Mouse (Mus musculus) embryonic facial prominence, embryonic 15.5 days (tissue): ENCODE measurements around the gene Nck2. TPM values are rescaled to one million over a fixed set of nuclear protein-coding genes. Genes with fewer than 3 reads are reported as not detected.

Experiments used
- ATAC-seq: fragments of 200-750 bp; cut with Nextera tagmentation; 2 replicates; pipeline ENCODE4 v1.8.0; 2017; ENCODE audit warnings: low read depth, moderate TSS enrichment; ENCODE audit not compliant: insufficient number of reproducible peaks, low FRiP score, low TSS enrichment
- H3K27ac ChIP-seq: fragments of 300-500 bp; sonication (generic); replicated peaks from 2 replicates; pipeline ENCODE4 v1.5.1; 2015; ENCODE audit warnings: mild to moderate bottlenecking, inconsistent platforms
- H3K27me3 ChIP-seq: fragments of 300-500 bp; sonication (generic); 2 replicates; pipeline ENCODE4 v1.6.1; 2015; ENCODE audit warnings: inconsistent platforms
- H3K36me3 ChIP-seq: fragments of 300-500 bp; sonication (generic); 2 replicates; pipeline ENCODE4 v1.6.1; 2015; ENCODE audit warnings: mild to moderate bottlenecking, inconsistent platforms
- H3K4me1 ChIP-seq: fragments of 300-500 bp; sonication (generic); 2 replicates; pipeline ENCODE4 v1.6.1; 2015; ENCODE audit warnings: inconsistent platforms
- H3K4me2 ChIP-seq: fragments of 300-500 bp; sonication (generic); replicated peaks from 2 replicates; pipeline ENCODE4 v1.6.1; 2015; ENCODE audit warnings: mild to moderate bottlenecking, inconsistent platforms
- H3K4me3 ChIP-seq: fragments of 300-500 bp; sonication (generic); replicated peaks from 2 replicates; pipeline ENCODE4 v1.5.1; 2015; ENCODE audit warnings: mild to moderate bottlenecking, inconsistent platforms
- H3K9ac ChIP-seq: fragments of 300-500 bp; sonication (generic); 2 replicates; pipeline ENCODE4 v1.6.1; 2015; ENCODE audit warnings: inconsistent platforms
- H3K9me3 ChIP-seq: fragments of 300-500 bp; sonication (generic); replicated peaks from 2 replicates; pipeline ENCODE4 v1.6.1; 2016; ENCODE audit warnings: inconsistent platforms
- WGBS: fragments of 180-500 bp; shearing (Covaris S2); methylation state at CpG from one replicate; pipeline ENCODE4 v1.1.7; 2015; 5-methylcytosine and 5-hydroxymethylcytosine counted together
- polyA plus RNA-seq: library from polyadenylated mRNA; unstranded; fragments of >200 nt; fragmentation: Nextera tagmentation; extraction: Ambion mirVana; gene quantifications from 2 replicates; pipeline ENCODE4 v1.2.1, GENCODE M21; 2015

The Nck2 gene
- polyA plus RNA-seq, 1 experiment from 2014 or later = 37.5 TPM

DNA sequence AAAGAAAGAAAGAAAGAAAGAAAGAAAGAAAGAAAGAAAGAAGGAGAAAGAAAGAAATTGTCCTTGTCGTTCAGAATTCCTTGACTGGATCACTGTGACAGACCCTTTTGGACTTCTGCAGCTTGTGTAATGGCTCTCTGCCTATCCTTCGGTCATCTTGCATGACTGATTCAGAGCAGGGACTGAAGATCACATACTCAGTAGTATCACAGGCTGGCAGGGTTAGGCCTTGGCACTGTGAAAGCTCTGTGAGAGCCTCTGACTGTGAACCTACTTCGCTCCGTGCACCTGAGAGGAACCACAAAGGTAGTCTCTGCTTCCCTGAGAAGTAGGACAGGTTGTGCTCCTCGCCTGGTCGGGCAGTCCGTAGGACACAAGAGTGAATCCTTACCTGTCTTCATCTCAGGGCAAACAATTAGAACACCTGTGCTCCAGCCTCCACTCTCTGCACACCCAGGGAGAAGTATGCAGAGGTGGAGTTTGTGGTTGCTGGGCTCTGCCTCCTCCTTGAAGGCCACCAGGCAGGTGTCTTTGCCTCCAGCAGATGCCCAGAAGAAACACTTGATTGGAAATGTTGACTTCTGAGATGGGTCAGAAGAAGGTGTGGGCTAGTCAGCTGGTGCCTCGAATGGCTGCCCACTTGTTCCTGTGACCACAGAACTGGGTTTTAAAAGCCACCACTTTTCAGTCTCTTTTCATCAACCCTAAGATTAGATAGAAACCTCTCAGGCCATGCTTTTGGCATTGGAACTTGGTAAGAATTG lies 47.3 kb downstream of the Nck2 start:
- ATAC-seq = no peak
- H3K27me3 ChIP-seq = no peaks in the 10 kb centered on the region

DNA sequence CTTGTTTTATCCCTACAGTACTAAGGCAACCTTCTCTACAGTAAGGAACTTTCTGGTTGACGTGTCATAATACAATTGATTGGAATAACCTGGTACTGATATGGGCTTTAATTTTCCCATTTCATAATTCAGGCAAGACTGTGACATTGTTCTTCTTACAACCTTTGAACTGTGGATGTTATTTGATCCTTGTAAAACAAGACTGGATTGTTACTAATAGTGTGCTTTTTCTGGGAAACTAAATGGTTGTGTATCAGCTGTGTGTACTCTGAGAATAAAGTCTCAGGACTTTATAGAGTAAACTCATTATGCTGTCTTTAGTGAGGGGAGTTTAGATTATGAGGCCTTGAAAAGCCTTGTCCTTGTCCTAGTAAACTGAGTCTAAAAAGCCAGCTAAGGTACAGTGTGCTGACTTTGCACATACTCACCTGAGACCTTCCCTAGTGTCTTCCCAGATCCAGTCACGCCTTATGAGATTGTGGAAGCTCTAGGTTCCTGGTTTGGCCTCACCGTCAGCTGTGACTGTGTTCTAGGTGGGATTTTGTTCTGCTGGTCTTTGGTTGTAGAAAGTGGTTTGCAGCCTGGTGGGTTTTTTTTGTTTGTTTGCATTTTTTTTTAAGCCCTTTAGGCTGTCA lies 48.5 kb downstream of the Nck2 start:
- 74% methylated on average over 3 of the region's 3 CpGs for WGBS
- Histone ChIP-seq H3K27ac (no peak overlapping the region), H3K4me3 (no peak overlapping the region), H3K27me3 (no peaks in the 10 kb centered on the region), H3K4me2 (no peak overlapping the region), H3K36me3 (no peaks in the 10 kb centered on the region), H3K9ac (no peak overlapping the region), H3K4me1 (no peaks in the 10 kb centered on the region), H3K9me3 (no peaks in the 10 kb centered on the region)
- ATAC-seq = no peak

More for the DNA sequence above, 47.3 kb downstream of the Nck2 start:
- Histone ChIP-seq H3K9ac (no peak overlapping the region), H3K27ac (no peak overlapping the region), H3K4me3 (no peak overlapping the region), H3K36me3 (no peaks in the 10 kb centered on the region), H3K4me1 (no peaks in the 10 kb centered on the region), H3K4me2 (no peak overlapping the region), H3K9me3 (no peaks in the 10 kb centered on the region)
- WGBS = 92% methylated on average over 8 of the region's 8 CpGs

DNA sequence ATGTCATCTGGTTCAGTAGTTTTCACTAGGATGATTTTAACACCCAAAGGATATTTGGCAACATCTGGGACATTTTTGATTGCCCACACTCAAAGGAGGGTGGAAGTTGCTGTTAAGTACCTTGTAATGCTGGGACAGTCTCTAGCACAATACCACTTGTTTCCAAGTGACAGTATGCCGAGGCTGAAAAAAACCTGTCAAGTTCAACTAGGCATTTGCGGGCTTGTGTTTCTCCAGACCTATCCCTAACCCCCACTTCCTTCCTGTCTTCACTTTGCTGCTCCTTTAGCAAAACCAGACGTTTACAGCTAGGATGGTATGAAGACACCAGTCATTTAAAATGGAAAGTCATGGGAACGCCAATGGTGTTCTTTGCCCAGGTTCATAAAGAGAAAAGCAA lies 51.7 kb downstream of the Nck2 start:
- 52% methylated on average over 4 of the region's 4 CpGs for WGBS
- Histone ChIP-seq H3K4me3 (no peak overlapping the region), H3K4me2 (no peak overlapping the region), H3K4me1 (0 out of 2 replicates have a peak, but pooled peaks cover 10% of the 10 kb centered on the region), H3K27me3 (no peaks in the 10 kb centered on the region), H3K27ac (no peak overlapping the region), H3K9me3 (no peaks in the 10 kb centered on the region), H3K9ac (no peak overlapping the region), H3K36me3 (no peaks in the 10 kb centered on the region)
- no peak for ATAC-seq

DNA sequence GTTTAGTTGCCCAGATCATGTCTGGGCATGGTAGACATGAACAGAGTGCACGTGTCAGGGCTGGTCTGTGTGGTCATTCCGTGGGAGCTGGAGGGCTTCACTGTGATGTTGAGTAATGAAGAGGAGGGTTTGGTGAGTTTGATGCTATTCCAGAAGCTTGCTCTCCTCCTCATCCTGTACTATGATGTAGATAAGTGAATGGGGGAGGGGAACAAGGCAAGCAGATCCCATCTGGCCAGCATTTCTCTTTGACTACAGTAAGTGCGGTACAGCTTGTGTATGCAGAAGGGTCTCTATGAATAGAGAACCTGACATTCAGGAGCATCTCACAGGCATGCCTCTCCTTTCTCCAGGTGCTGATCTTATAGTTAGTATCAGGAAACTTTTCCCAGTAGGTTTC lies 52.6 kb downstream of the Nck2 start:
- Histone ChIP-seq H3K9me3 (no peaks in the 10 kb centered on the region), H3K27me3 (no peaks in the 10 kb centered on the region), H3K4me2 (no peak overlapping the region), H3K27ac (no peak overlapping the region), H3K4me1 (0 out of 2 replicates have a peak, but pooled peaks cover 12% of the 10 kb centered on the region), H3K36me3 (no peaks in the 10 kb centered on the region), H3K4me3 (no peak overlapping the region), H3K9ac (no peak overlapping the region)
- 82% methylated on average over 3 of the region's 3 CpGs for WGBS
- no peak for ATAC-seq

DNA sequence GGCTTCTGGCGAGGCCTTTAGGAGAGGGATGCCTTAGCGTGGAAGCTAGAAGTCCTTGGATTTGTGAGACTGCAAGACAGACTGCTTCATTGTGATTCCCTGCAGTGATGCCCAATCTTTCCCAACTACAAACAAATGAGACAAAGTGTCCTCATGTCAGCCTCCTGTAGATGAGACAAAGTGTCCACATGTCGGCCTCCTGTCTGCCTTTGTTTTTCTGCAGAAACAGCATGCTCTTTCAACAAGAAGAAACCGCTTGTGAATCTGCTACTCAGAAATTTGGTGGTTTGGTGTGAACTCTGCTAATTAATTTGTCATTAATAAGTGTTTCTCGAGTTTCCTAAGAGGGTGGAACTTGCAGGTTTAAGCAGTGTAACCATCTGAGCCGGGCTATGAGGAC lies 53.6 kb downstream of the Nck2 start:
- H3K4me1 ChIP-seq = 0 out of 2 replicates have a peak, but pooled peaks cover 12% of the 10 kb centered on the region
- 86% methylated on average over 6 of the region's 6 CpGs for WGBS

DNA sequence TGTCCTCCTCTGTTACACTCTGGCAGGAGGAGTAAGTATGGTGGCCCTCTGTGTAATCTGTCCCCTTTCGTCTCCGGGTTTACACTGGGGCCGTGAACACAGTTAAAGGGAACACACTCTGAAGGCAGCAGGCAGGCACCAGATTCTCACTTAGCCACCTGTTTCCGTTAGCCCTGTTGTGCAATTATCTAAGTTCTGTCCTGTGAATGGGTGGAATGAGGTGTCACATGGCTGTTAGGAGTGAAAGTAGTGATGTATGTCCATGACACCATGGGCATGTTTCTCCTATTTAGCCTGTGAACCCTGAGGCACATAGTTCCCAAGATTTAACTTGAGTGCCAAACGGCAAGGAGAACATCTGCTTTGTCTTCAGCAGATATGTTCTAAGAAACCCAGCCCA lies 55.7 kb downstream of the Nck2 start:
- H3K9ac ChIP-seq = no peak overlapping the region
- H3K4me1 ChIP-seq = peaks cover 28% of the 10 kb centered on the region
- H3K4me3 ChIP-seq = no peak overlapping the region
- no peak for ATAC-seq
- no peaks in the 10 kb centered on the region for H3K27me3 ChIP-seq
- 69% methylated on average over 5 of the region's 5 CpGs for WGBS
- no peaks in the 10 kb centered on the region for H3K9me3 ChIP-seq
- H3K27ac ChIP-seq = no peak overlapping the region
- H3K36me3 ChIP-seq = no peaks in the 10 kb centered on the region
- H3K4me2 ChIP-seq = no peak overlapping the region

More for the DNA sequence above, 53.6 kb downstream of the Nck2 start:
- Histone ChIP-seq H3K4me3 (no peak overlapping the region), H3K9ac (no peak overlapping the region), H3K27me3 (no peaks in the 10 kb centered on the region), H3K36me3 (no peaks in the 10 kb centered on the region), H3K4me2 (no peak overlapping the region), H3K9me3 (no peaks in the 10 kb centered on the region), H3K27ac (no peak overlapping the region)
- ATAC-seq = no peak

DNA sequence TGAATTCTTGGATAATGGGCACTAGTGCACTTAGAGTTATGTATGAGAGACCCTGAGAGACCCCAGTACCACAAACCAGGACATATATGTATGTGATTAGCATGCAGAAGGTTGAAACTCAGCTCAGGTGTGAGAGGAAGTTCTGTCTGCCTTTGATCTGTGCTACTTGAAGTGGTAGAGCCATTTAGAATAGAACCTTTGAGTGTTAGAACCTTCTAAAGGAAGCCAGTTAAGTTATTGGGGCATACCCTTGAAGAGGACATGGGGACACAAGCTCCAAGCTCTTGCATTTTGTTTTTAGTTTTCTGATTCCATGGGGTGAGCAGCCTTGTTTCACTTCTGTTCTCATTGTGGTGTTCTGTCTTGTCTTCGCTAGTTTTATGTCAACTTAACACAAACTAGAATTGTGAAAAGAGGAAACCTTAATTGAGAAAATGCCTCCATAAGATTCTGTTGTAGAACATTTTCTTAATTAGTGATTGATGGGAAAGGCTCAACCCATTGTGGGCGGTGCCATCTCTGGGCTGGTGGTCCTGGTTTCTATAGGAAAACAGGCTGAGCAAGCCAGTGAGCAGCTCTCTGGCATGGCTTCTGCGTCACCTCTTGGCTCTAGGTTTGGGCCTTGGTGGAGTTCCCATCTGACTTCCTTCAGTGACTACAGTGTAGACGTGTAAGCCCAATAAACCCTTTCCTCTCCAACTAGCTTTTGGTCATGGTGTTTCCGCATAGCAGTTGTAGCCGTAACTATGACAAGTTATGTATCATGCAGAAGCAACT lies 57.0 kb downstream of the Nck2 start:
- no peaks in the 10 kb centered on the region for H3K36me3 ChIP-seq
- H3K27me3 ChIP-seq = no peaks in the 10 kb centered on the region
- 83% methylated on average over 6 of the region's 6 CpGs for WGBS
- no peak overlapping the region for H3K27ac ChIP-seq
- H3K4me1 ChIP-seq = peaks cover 28% of the 10 kb centered on the region
- no peak overlapping the region for H3K9ac ChIP-seq
- no peak overlapping the region for H3K4me2 ChIP-seq
- no peak for ATAC-seq
- no peaks in the 10 kb centered on the region for H3K9me3 ChIP-seq
- no peak overlapping the region for H3K4me3 ChIP-seq

DNA sequence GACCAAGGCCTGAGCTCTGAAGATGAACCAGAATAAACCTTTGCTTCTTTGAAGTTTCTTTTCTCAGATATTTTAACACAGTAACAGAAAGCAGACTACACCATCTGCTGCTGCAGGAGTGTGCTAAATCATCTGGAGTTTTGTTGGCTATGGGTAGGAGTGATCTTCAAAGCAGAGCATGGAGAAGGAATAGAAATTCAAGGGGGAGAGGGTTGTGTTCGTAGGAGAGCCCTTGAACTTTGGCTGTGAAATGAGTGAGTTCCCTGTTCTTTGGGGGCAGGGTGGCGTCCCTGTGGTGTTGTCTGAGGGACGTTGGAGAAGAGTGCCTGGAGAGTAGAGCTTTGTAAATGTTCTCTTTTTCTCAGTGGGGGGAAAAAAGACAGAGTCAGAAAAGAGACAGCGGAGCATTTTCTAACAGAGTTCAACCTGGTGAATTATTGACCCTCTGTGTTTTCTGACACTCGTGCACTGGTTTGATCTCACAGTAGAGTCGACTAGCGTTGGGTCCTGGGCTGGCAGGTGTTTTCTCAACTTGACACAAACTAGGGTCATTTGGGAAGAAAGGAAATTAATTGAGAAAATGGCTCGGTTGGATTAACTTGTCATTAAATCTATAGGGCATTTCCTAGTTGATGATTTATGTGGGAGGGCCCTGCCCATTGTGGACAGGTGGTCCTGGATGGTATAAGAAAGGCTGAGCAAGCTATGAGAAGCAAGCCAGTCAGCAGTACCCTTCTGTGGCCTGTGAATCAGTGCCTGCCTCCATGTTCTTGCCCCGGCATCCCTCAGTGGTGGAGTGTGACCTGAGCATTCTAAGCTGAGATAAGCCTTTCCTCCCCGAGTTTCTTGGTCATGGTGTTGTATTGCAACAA lies 57.8 kb downstream of the Nck2 start:
- Histone ChIP-seq H3K27ac (no peak overlapping the region; the same call in 1 of the 2 replicates), H3K4me3 (no peak overlapping the region), H3K9me3 (no peaks in the 10 kb centered on the region), H3K36me3 (no peaks in the 10 kb centered on the region), H3K4me1 (peaks cover 32% of the 10 kb centered on the region), H3K4me2 (no peak overlapping the region), H3K9ac (no peak overlapping the region), H3K27me3 (no peaks in the 10 kb centered on the region)
- no peak for ATAC-seq
- 66% methylated on average over 10 of the region's 10 CpGs for WGBS

DNA sequence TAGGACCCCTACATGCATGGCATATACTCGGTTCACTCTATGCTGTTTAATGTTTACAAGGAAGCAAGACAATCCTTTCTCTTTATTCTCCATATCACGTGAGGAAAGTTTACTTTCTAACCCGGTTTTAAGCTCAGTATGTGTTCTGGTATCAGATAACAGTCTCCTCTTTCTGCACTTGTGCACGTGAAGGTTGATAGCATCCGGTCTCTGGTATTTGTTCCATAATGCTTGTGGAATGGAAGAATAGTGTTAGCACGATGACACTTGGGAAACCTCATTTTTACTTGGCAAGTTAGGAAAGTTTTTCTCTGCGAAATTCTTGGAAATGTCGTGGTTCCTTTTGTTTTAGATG lies 58.4 kb downstream of the Nck2 start:
- no peak overlapping the region for H3K4me2 ChIP-seq
- WGBS = 40% methylated on average over 8 of the region's 8 CpGs
- no peak overlapping the region for H3K4me3 ChIP-seq
- H3K4me1 ChIP-seq = peaks cover 32% of the 10 kb centered on the region
- H3K27me3 ChIP-seq = no peaks in the 10 kb centered on the region
- no peak for ATAC-seq
- H3K9ac ChIP-seq = no peak overlapping the region
- H3K9me3 ChIP-seq = no peaks in the 10 kb centered on the region
- no peak overlapping the region for H3K27ac ChIP-seq
- H3K36me3 ChIP-seq = no peaks in the 10 kb centered on the region

DNA sequence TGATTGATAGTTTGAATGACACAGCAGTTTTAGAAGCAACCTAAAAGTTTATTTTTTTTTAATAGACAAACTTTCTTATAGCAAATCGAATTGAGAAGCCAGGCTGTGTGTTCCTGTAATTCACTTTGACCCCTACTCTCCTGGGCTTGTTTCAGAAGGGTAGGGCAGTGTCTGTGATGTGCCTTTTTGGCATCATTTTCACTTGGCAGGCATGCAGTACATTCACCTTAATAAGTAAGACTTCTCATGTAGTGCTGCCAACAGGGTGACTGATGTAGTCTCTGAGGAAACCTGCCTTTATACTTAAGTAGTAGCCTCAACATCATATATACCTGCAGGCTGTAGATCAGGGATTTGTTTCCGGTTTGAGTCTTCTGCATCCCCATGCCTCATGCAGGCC lies 58.9 kb downstream of the Nck2 start:
- Histone ChIP-seq H3K4me3 (no peak overlapping the region), H3K4me2 (no peak overlapping the region), H3K36me3 (no peaks in the 10 kb centered on the region), H3K9ac (no peak overlapping the region), H3K9me3 (no peaks in the 10 kb centered on the region), H3K27me3 (no peaks in the 10 kb centered on the region), H3K27ac (peak overlapping the region; percentile 35; the same call in 1 of the 2 replicates), H3K4me1 (peaks cover 32% of the 10 kb centered on the region)
- no peak for ATAC-seq
- WGBS = 71% methylated on average over 2 of the region's 2 CpGs

DNA sequence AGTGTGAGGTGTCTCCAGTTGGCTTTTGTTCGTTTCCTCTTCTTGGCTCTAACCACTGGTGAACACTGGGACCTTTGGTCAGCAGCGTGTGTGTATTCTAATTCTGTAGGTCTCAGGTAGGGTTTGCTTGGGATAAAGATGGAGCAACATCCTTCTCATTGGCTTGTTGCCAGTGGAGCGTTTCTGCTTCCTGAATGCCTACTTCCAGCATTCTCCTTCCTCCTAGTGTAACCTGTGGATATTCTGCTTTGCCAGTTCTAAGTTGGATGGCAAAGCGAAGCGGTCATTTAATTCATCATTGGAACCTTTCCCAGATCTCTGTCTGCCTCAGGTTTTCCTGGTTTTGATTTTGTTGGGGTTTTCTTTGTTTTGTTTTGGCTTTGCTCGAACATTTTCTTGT lies 59.3 kb downstream of the Nck2 start:
- peaks cover 32% of the 10 kb centered on the region for H3K4me1 ChIP-seq

More for the DNA sequence above, 59.3 kb downstream of the Nck2 start:
- H3K9me3 ChIP-seq = no peaks in the 10 kb centered on the region
- H3K4me2 ChIP-seq = no peak overlapping the region
- H3K27ac ChIP-seq = peak overlapping the region; percentile 35; the same call in 1 of the 2 replicates
- no peak for ATAC-seq
- WGBS = 59% methylated on average over 6 of the region's 6 CpGs
- H3K4me3 ChIP-seq = no peak overlapping the region
- H3K27me3 ChIP-seq = no peaks in the 10 kb centered on the region
- no peak overlapping the region for H3K9ac ChIP-seq
- no peaks in the 10 kb centered on the region for H3K36me3 ChIP-seq
